Mouse (Mus musculus) cerebellum, adult 2 months (tissue): ENCODE data around the gene Pced1b.

Source experiments
- CTCF ChIP-seq: fragments of 200-500 bp; IDR thresholded peaks from 2 replicates; pipeline ENCODE4 v1.5.1; 2011; ENCODE audit warnings: low read depth, mild to moderate bottlenecking, control low read depth, low read length, moderate library complexity, borderline replicate concordance; ENCODE audit not compliant: insufficient read depth
- POLR2A ChIP-seq: fragments of 200-500 bp; IDR thresholded peaks from 2 replicates; pipeline ENCODE4 v1.6.1; 2011; ENCODE audit warnings: low read length, control low read depth, borderline replicate concordance; ENCODE audit not compliant: insufficient read depth

- TF ChIP-seq POLR2A (no peak), CTCF (no peak)
Measured at GRCm38 (mm10) chr15:97247791-97248161, 869 bp downstream of the Pced1b start.
